Mouse (Mus musculus): ENCODE data around the gene Pfkfb2. TPM values are rescaled to one million over a fixed set of nuclear protein-coding genes. Genes with fewer than 3 reads are reported as not detected.

Gene Pfkfb2
- polyA plus RNA-seq, 1 experiment from 2014 or later = 4.5 TPM

DNA sequence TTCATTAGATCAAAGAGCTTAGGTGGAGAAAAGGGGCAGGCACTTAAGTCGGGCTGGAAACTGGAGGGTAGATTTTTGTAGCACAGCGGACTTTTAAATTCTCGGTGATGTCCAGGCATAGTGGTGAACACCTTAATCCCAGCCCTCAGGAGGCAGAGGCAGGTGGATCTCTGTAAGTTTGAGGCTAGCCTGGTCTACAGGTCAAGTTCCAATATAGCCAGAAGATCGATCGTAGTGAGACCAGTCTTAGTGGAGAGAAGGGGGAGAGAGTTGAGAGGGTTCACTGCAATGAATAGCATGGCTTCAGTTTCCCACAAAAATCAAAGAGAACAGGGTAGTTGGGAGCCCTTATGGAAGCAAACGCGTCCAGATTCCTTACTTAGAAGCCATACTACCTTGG lies 8.9 kb upstream of the Pfkfb2 start:
- Histone ChIP-seq H3K27me3 (no peaks in the 10 kb centered on the region), H3K9ac (peak overlapping the region; percentile 87; the same call in 1 of the 2 replicates), H3K9me3 (replicated peaks) (no peaks in the 10 kb centered on the region), H3K4me1 (replicated peaks) (peaks cover 97% of the 10 kb centered on the region), H3K36me3 (peaks cover 12% of the 10 kb centered on the region), H3K4me2 (peak overlapping the region; percentile 80), H3K4me3 (replicated peaks) (no peak overlapping the region), H3K27ac (peak overlapping the region; percentile 98)
- 95% methylated on average over 7 of the region's 7 CpGs for WGBS (ENCODE audit: insufficient replicate concordance)
- ATAC-seq (ENCODE audit: low read depth) (no peak), DNase-seq (no peak)

DNA sequence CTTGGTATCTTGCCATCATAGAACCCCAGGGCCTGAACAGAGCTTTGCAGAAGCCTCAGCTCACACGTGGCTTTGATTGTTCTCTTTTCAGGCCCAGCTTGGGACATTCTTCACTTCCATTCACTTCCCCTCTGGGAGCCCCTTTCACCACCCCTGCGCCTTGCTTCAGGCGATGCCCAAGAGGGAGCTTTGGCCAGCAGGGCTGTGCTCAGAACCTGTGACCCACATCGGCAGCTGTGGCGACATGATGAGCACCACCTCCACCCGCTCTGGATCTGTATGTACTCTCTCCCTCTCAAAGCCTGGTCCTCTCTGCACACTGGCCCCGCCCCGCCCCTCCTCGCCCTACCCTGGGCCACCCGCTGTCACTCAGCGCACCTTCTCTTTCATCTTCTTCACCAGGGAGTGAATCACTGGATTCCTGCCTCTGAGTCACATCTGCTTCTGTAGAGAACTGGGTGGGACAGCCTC lies 8.4 kb upstream of the Pfkfb2 start:
- H3K9ac ChIP-seq = peak overlapping the region; percentile 37; the same call in 1 of the 2 replicates
- DNase-seq = no peak
- H3K27ac ChIP-seq = peak overlapping the region; percentile 98
- 53% methylated on average over 11 of the region's 11 CpGs for WGBS (ENCODE audit: insufficient replicate concordance)
- no peak for ATAC-seq (ENCODE audit: low read depth)
- no peaks in the 10 kb centered on the region for H3K27me3 ChIP-seq
- H3K9me3 ChIP-seq (replicated peaks) = no peaks in the 10 kb centered on the region
- H3K36me3 ChIP-seq = peaks cover 7% of the 10 kb centered on the region
- H3K4me1 ChIP-seq (replicated peaks) = peaks cover 97% of the 10 kb centered on the region
- no peak overlapping the region for H3K4me3 ChIP-seq (replicated peaks)
- H3K4me2 ChIP-seq = peak overlapping the region; percentile 80

- peak overlapping the region; percentile 90 for H3K27ac ChIP-seq
- H3K9ac ChIP-seq = peak overlapping the region; percentile 42; the same call in 1 of the 2 replicates
- DNase-seq = no peak
- peak overlapping the region; percentile 6; the same call in 1 of the 2 replicates for H3K4me3 ChIP-seq (replicated peaks)
- H3K36me3 ChIP-seq = peaks cover 4% of the 10 kb centered on the region; the same call in 1 of the 2 replicates
- 84% methylated on average over 8 of the region's 8 CpGs for WGBS (ENCODE audit: insufficient replicate concordance)
- peaks cover 94% of the 10 kb centered on the region for H3K4me1 ChIP-seq (replicated peaks)
- H3K4me2 ChIP-seq = peak overlapping the region; percentile 78
- ATAC-seq (ENCODE audit: low read depth) = no peak
- H3K9me3 ChIP-seq (replicated peaks) = no peaks in the 10 kb centered on the region
- H3K27me3 ChIP-seq = no peaks in the 10 kb centered on the region
Observed at GRCm38 (mm10) chr1:130734852-130735251, 5.8 kb upstream of the Pfkfb2 start.

DNA sequence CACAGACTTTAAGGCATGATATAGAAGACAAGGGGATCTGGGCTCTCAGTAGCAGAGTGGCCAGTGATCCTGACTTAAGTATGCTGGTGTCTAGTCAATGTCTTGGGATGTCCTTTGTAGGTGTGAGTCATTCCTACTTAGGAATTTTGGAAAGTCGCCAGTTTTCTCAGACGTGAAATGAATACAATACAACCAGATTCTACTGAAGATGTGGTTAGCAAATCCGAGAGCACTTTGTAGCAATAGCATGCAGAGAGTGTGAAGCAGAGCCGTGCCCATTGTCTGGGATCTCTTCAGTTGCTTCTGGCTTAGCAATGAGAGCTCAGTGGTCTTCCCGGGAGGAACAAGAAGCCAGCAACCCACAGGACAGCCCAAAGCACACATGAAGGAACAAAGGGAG lies 5.4 kb upstream of the Pfkfb2 start:
- H3K9ac ChIP-seq = peak overlapping the region; percentile 69; the same call in 1 of the 2 replicates
- H3K9me3 ChIP-seq (replicated peaks) = no peaks in the 10 kb centered on the region
- no peak for ATAC-seq (ENCODE audit: low read depth)
- peaks cover 92% of the 10 kb centered on the region for H3K4me1 ChIP-seq (replicated peaks)
- H3K4me3 ChIP-seq (replicated peaks) = peak overlapping the region; percentile 6; the same call in 1 of the 2 replicates
- H3K4me2 ChIP-seq = peak overlapping the region; percentile 78
- peaks cover 4% of the 10 kb centered on the region; the same call in 1 of the 2 replicates for H3K36me3 ChIP-seq
- WGBS (ENCODE audit: insufficient replicate concordance) = 70% methylated on average over 5 of the region's 5 CpGs
- no peak for DNase-seq
- H3K27me3 ChIP-seq = no peaks in the 10 kb centered on the region
- peak overlapping the region; percentile 90 for H3K27ac ChIP-seq

DNA sequence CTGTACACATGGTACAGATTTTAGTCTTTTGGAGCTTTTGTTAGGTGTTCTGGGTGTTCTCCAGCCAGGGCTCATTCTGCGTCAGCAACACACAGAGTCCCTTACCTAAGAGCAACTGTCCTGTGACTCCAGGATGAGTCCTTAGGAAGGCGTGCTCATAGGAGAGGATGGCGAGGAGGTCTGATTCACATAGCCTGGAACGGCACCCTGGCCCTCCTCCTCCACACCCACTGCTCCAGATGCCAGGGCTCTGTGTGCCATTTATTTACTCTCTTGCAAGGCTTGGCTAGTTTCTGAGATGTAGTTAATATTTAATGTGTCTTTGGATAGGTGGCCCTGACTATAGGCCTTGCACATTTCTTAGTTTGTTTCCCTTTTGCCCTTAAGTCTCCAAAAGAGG lies 4.6 kb upstream of the Pfkfb2 start:
- Histone ChIP-seq H3K9me3 (replicated peaks) (no peaks in the 10 kb centered on the region), H3K36me3 (peaks cover 4% of the 10 kb centered on the region; the same call in 1 of the 2 replicates)

GRCm38 (mm10) chr1:130732706-130733658 lies 3.9 kb upstream of the Pfkfb2 start:
- Histone ChIP-seq H3K27ac (peak overlapping the region; percentile 90), H3K9me3 (replicated peaks) (no peaks in the 10 kb centered on the region), H3K27me3 (no peaks in the 10 kb centered on the region), H3K4me1 (replicated peaks) (peaks cover 84% of the 10 kb centered on the region), H3K9ac (peak overlapping the region; percentile 69), H3K4me2 (peak overlapping the region; percentile 78), H3K36me3 (peaks cover 4% of the 10 kb centered on the region; the same call in 1 of the 2 replicates), H3K4me3 (replicated peaks) (peak overlapping the region; percentile 63)
- DNase-seq (no peak), ATAC-seq (ENCODE audit: low read depth) (peak; percentile 25; the same call in 1 of the 2 replicates)
- 38% methylated on average over 13 of the region's 13 CpGs for WGBS (ENCODE audit: insufficient replicate concordance)

More for the DNA sequence above, 4.6 kb upstream of the Pfkfb2 start:
- Histone ChIP-seq H3K27me3 (no peaks in the 10 kb centered on the region), H3K4me1 (replicated peaks) (peaks cover 88% of the 10 kb centered on the region), H3K4me3 (replicated peaks) (peak overlapping the region; percentile 63), H3K4me2 (peak overlapping the region; percentile 78), H3K9ac (peak overlapping the region; percentile 69), H3K27ac (peak overlapping the region; percentile 90)
- 73% methylated on average over 4 of the region's 4 CpGs for WGBS (ENCODE audit: insufficient replicate concordance)
- no peak for ATAC-seq (ENCODE audit: low read depth)
- no peak for DNase-seq

DNA sequence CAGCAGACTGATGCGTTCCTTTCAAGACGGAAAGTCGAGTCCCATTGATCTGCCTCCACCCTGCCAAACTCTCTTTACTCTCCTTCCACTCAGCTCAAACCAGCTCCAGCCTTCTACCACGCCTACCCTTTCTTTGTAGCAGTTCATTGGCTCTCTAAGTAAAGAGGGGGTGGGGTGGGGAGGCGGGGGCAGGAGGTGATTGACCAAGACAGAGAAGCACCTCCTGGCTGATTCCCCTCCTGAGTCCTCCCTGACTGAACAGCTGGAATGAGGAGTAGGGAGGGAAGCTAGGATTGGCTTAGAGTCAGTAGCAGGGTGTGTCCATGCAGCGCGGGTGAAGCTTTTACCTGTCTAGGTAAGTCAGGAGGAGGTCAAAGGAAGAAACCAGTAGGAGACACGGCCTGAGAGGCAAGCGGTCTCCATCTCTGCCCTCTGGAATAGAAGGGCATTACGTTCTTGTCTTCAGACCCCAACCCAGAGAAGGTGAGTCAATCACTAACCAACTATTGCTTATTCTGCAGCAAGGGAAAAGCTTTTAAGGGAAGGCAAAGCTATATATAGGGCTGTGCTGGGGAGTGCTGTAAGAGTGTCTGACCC lies 2.8 kb upstream of the Pfkfb2 start, which contains the start of gene AA986860:
AA986860 (plus strand) TSS at position 236 of the 597 bp plus-strand sequence.
- Histone ChIP-seq H3K27me3 (no peaks in the 10 kb centered on the region), H3K4me3 (replicated peaks) (peak within 1 kb of the TSS; percentile 63), H3K27ac (peak within 1 kb of the TSS; percentile 90), H3K36me3 (no peaks in the 10 kb centered on the region), H3K9me3 (replicated peaks) (no peaks in the 10 kb centered on the region), H3K4me2 (peak within 1 kb of the TSS; percentile 78), H3K4me1 (replicated peaks) (peaks cover 81% of the 10 kb centered on the region), H3K9ac (peak within 1 kb of the TSS; percentile 69)
- DNase-seq (peak; percentile 69), ATAC-seq (ENCODE audit: low read depth) (peak; percentile 96)
- 18% methylated on average over 10 of the region's 10 CpGs for WGBS (ENCODE audit: insufficient replicate concordance)

GRCm38 (mm10) chr1:130728708-130729107 lies 345 bp downstream of the Pfkfb2 start:
- Histone ChIP-seq H3K9ac (no peak overlapping the region), H3K4me3 (replicated peaks) (no peak overlapping the region), H3K4me1 (replicated peaks) (peaks cover 57% of the 10 kb centered on the region), H3K9me3 (replicated peaks) (no peaks in the 10 kb centered on the region), H3K27ac (peak overlapping the region; percentile 9; the same call in 1 of the 2 replicates), H3K4me2 (no peak overlapping the region), H3K27me3 (no peaks in the 10 kb centered on the region), H3K36me3 (peaks cover 3% of the 10 kb centered on the region; the same call in 1 of the 2 replicates)
- 86% methylated on average over 3 of the region's 3 CpGs for WGBS (ENCODE audit: insufficient replicate concordance)
- no peak for DNase-seq
- ATAC-seq (ENCODE audit: low read depth) = no peak

- WGBS (ENCODE audit: insufficient replicate concordance) = 9% methylated on average over 1 of the region's 1 CpGs
- Histone ChIP-seq H3K4me2 (no peak overlapping the region), H3K27me3 (no peaks in the 10 kb centered on the region), H3K9me3 (replicated peaks) (no peaks in the 10 kb centered on the region), H3K9ac (no peak overlapping the region), H3K4me1 (replicated peaks) (peaks cover 54% of the 10 kb centered on the region), H3K4me3 (replicated peaks) (no peak overlapping the region), H3K36me3 (peaks cover 10% of the 10 kb centered on the region; the same call in 1 of the 2 replicates), H3K27ac (peak overlapping the region; percentile 58)
- ATAC-seq (ENCODE audit: low read depth) (no peak), DNase-seq (no peak)
Observed at GRCm38 (mm10) chr1:130728070-130728469, 983 bp downstream of the Pfkfb2 start.

DNA sequence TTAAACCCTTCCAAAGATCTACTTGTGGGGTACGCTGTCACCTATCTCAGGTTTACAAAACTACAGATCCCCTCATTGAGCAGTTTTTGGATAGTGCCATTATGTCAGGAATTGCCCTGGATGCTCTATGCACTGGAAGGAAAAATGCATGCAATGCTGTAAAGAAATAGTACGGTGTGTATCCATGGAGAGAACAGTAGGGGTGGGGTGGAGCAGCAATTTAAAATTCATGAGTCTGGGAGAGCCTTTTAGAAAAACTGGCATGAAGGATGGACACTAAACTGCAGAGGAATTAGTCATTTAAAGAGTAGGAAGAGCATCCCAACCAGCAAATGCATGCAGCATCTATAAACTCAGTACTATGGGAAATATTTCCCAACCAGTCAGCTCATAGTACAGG lies 2.7 kb downstream of the Pfkfb2 start:
- H3K27me3 ChIP-seq = no peaks in the 10 kb centered on the region
- no peak overlapping the region for H3K9ac ChIP-seq
- H3K36me3 ChIP-seq = peaks cover 17% of the 10 kb centered on the region
- no peak for DNase-seq
- H3K4me2 ChIP-seq = no peak overlapping the region
- 95% methylated on average over 2 of the region's 2 CpGs for WGBS (ENCODE audit: insufficient replicate concordance)
- peaks cover 37% of the 10 kb centered on the region for H3K4me1 ChIP-seq (replicated peaks)
- no peak for ATAC-seq (ENCODE audit: low read depth)
- H3K9me3 ChIP-seq (replicated peaks) = no peaks in the 10 kb centered on the region
- H3K27ac ChIP-seq = no peak overlapping the region
- H3K4me3 ChIP-seq (replicated peaks) = no peak overlapping the region

DNA sequence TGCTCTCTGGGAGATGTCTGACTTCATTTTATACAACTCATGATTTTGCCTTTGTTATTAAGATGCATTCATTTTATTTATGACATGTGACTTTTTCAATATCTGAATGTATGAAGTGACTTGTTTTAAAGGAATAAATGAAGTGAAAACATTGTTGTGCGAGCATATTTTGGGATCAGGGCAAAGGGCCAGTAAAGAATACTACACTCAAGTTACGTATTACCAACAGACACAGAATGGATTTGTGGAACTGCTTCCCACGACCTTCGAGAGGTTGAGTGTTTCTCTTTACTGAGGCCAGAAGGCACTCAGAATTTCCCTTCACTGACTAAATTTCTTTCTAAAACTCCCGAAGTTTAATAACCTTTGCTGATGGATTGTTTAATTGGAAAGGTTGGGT lies 4.8 kb downstream of the Pfkfb2 start:
- DNase-seq = no peak
- WGBS (ENCODE audit: insufficient replicate concordance) = 85% methylated on average over 5 of the region's 5 CpGs
- H3K4me3 ChIP-seq (replicated peaks) = no peak overlapping the region

More for the DNA sequence above, 4.8 kb downstream of the Pfkfb2 start:
- Histone ChIP-seq H3K4me1 (replicated peaks) (peaks cover 36% of the 10 kb centered on the region), H3K36me3 (peaks cover 25% of the 10 kb centered on the region), H3K9ac (no peak overlapping the region), H3K27ac (no peak overlapping the region), H3K27me3 (no peaks in the 10 kb centered on the region), H3K4me2 (no peak overlapping the region), H3K9me3 (replicated peaks) (no peaks in the 10 kb centered on the region)
- ATAC-seq (ENCODE audit: low read depth) = no peak
